21 mouse cellular contexts compared by ENCODE assay signal in genomic region chr1:54762216-54762807, GRCm38 (mm10).
DNase-seq lines count a peak whose midpoint lies in the region; ATAC-seq and TF ChIP-seq lines count a peak whose summit lies in the region.
"Had no signal": no experiment of that assay in that cellular context is flagged by ENCODE, and none has a peak within 500 bp of the region (broad histone marks: within the 10 kb centered on the region; RNA-seq: fewer than 3 reads in every experiment).

No protein-coding gene starts in this region.

- H3K9me3 ChIP-seq in midbrain, embryonic 13.5 days, result no peaks in the 10 kb centered on the region
- H3K9me3 ChIP-seq in midbrain, embryonic 11.5 days (ENCODE audit: control insufficient read depth, low read length), result no peaks in the 10 kb centered on the region
- no peaks in the 10 kb centered on the region for H3K9me3 ChIP-seq in forebrain, embryonic 12.5 days
- no peaks in the 10 kb centered on the region for H3K9me3 ChIP-seq in hindbrain, embryonic 15.5 days
- H3K9me3 ChIP-seq: embryonic facial prominence, embryonic 12.5 days; heart, embryonic 10.5 days; limb, embryonic 10.5 days; liver, embryonic 15.5 days had no signal

- H3K27me3 ChIP-seq in midbrain, embryonic 13.5 days, result no peaks in the 10 kb centered on the region
- H3K27me3 ChIP-seq in midbrain, embryonic 11.5 days (ENCODE audit: control insufficient read depth, insufficient read depth, low read length), result no peaks in the 10 kb centered on the region
- H3K27me3 ChIP-seq in forebrain, embryonic 12.5 days, result no peaks in the 10 kb centered on the region
- no peaks in the 10 kb centered on the region for H3K27me3 ChIP-seq in hindbrain, embryonic 15.5 days
- H3K27me3 ChIP-seq: embryonic facial prominence, embryonic 12.5 days; liver, embryonic 15.5 days had no signal

- H3K9ac ChIP-seq in midbrain, embryonic 13.5 days (replicated peaks), result no peak overlapping the region
- no peak overlapping the region for H3K9ac ChIP-seq in midbrain, embryonic 11.5 days (ENCODE audit: low read length)
- H3K9ac ChIP-seq in forebrain, embryonic 12.5 days, result no peak overlapping the region
- H3K9ac ChIP-seq in hindbrain, embryonic 15.5 days, result no peak overlapping the region
- H3K9ac ChIP-seq: embryonic facial prominence, embryonic 12.5 days; liver, embryonic 15.5 days had no signal

- TF ChIP-seq POLR2A in brain, embryonic 14.5 days (IDR thresholded peaks at IDR 0.05; ENCODE audit: borderline replicate concordance, extremely low read depth, insufficient read depth, insufficient read length, poor library complexity, severe bottlenecking), result no peak

- peak overlapping the region; percentile 28; the same call in 1 of the 2 replicates for H3K27ac ChIP-seq in midbrain, embryonic 13.5 days
- no peak overlapping the region for H3K27ac ChIP-seq in midbrain, embryonic 11.5 days (ENCODE audit: low read depth, low read length)
- peak overlapping the region; percentile 70 for H3K27ac ChIP-seq in forebrain, embryonic 12.5 days
- H3K27ac ChIP-seq in hindbrain, embryonic 15.5 days (replicated peaks), result peak overlapping the region; percentile 45; the same call in 1 of the 2 replicates
- H3K27ac ChIP-seq: embryonic facial prominence, embryonic 12.5 days; gastrocnemius, adult 2 months; heart, embryonic 10.5 days; limb, embryonic 10.5 days; liver, embryonic 15.5 days; macrophage had no signal

- no peaks in the 10 kb centered on the region for H3K4me1 ChIP-seq in midbrain, embryonic 13.5 days (replicated peaks)
- no peaks in the 10 kb centered on the region for H3K4me1 ChIP-seq in midbrain, embryonic 11.5 days (ENCODE audit: control insufficient read depth, insufficient read depth, low read length)
- peaks cover 8% of the 10 kb centered on the region; the same call in 1 of the 2 replicates for H3K4me1 ChIP-seq in forebrain, embryonic 12.5 days
- H3K4me1 ChIP-seq in hindbrain, embryonic 15.5 days (replicated peaks), result peaks cover 4% of the 10 kb centered on the region; the same call in 1 of the 2 replicates
- H3K4me1 ChIP-seq: embryonic facial prominence, embryonic 12.5 days; limb, embryonic 10.5 days; liver, embryonic 15.5 days had no signal

- no peak overlapping the region for H3K4me3 ChIP-seq in midbrain, embryonic 13.5 days (replicated peaks)
- no peak overlapping the region for H3K4me3 ChIP-seq in midbrain, embryonic 11.5 days (ENCODE audit: low read depth, low read length)
- H3K4me3 ChIP-seq in forebrain, embryonic 12.5 days (replicated peaks), result no peak overlapping the region
- no peak overlapping the region for H3K4me3 ChIP-seq in hindbrain, embryonic 15.5 days
- H3K4me3 ChIP-seq: embryonic facial prominence, embryonic 12.5 days; gastrocnemius, adult 2 months; heart, embryonic 10.5 days; limb, embryonic 10.5 days; liver, embryonic 15.5 days had no signal

- no peak for TF ChIP-seq CTCF in brain, embryonic 14.5 days (IDR thresholded peaks at IDR 0.05; ENCODE audit: borderline replicate concordance, extremely low read depth, insufficient read depth, insufficient read length)

- peaks cover 5% of the 10 kb centered on the region for H3K36me3 ChIP-seq in midbrain, embryonic 13.5 days
- H3K36me3 ChIP-seq in midbrain, embryonic 11.5 days (ENCODE audit: control insufficient read depth, insufficient read depth, low read length), result no peaks in the 10 kb centered on the region
- H3K36me3 ChIP-seq in forebrain, embryonic 12.5 days (replicated peaks), result 0 out of 2 replicates have a peak, but pooled peaks cover 3% of the 10 kb centered on the region
- H3K36me3 ChIP-seq in hindbrain, embryonic 15.5 days, result peaks cover 8% of the 10 kb centered on the region; the same call in 1 of the 2 replicates
- H3K36me3 ChIP-seq: liver, embryonic 15.5 days had no signal

- 0 out of 2 replicates have a peak, but pooled peaks have one; percentile 30 for ATAC-seq in midbrain, embryonic 13.5 days
- no peak for ATAC-seq in midbrain, embryonic 11.5 days (ENCODE audit: low FRiP score)
- ATAC-seq in forebrain, embryonic 12.5 days (ENCODE audit: low FRiP score), result peak; percentile 83
- no peak for ATAC-seq in hindbrain, embryonic 15.5 days (ENCODE audit: low FRiP score, low read depth)
- ATAC-seq: intestine, embryonic 16.5 days had no signal

- no peak for DNase-seq in midbrain, embryonic 11.5 days (ENCODE audit: low spot score, missing footprints)
- peak; percentile 80 for DNase-seq in brain, embryonic 14.5 days (ENCODE audit: low read depth)
- DNase-seq in kidney, postnatal 25 days, result no peak
- DNase-seq in embryo, embryonic 9.5 days (ENCODE audit: extremely low spot score), result no peak
- DNase-seq: adrenal gland, adult 2 months; B cell, adult 2 months; cerebellum, adult 11-12 months; cerebellum, postnatal 14 days; gastrocnemius, adult 2 months; layer of hippocampus, adult 9-11 months; liver; right cerebral cortex, postnatal 14 days had no signal

- H3K4me2 ChIP-seq in midbrain, embryonic 13.5 days (replicated peaks), result no peak overlapping the region
- H3K4me2 ChIP-seq in midbrain, embryonic 11.5 days, result no peak overlapping the region
- H3K4me2 ChIP-seq in forebrain, embryonic 12.5 days, result no peak overlapping the region
- H3K4me2 ChIP-seq in hindbrain, embryonic 15.5 days, result no peak overlapping the region
- H3K4me2 ChIP-seq: embryonic facial prominence, embryonic 12.5 days; liver, embryonic 15.5 days had no signal

- WGBS in midbrain, embryonic 13.5 days, result 72% methylated on average over 10 of the region's 10 CpGs
- 87% methylated on average over 10 of the region's 10 CpGs for WGBS in midbrain, embryonic 11.5 days
- 37% methylated on average over 10 of the region's 10 CpGs for WGBS in forebrain, embryonic 12.5 days
- 57% methylated on average over 10 of the region's 10 CpGs for WGBS in hindbrain, embryonic 15.5 days

Comparison
In these comparisons a context has a peak if more than half of its experiments do, and no peak if none do; other contexts are left out.
1. ATAC-seq: peak in midbrain, embryonic 13.5 days (single experiment) and forebrain, embryonic 12.5 days (single experiment); none in midbrain, embryonic 11.5 days (single experiment) and hindbrain, embryonic 15.5 days (single experiment).